Mouse (Mus musculus) left cerebral cortex, adult 8-10 months (tissue): ENCODE measurements around the gene Slco1b2. TPM values are rescaled to one million over a fixed set of nuclear protein-coding genes. Genes with fewer than 3 reads are reported as not detected.
"Not testable (repeated sequence)": the region's sequence is repeated elsewhere in the genome, so short reads cannot be mapped to it uniquely, and the experiment has no call there.

Source experiments
- DNase-seq, 2 experiments: peaks; one replicate each; pipeline ENCODE4 v3.0.0; 2022; ENCODE audit warnings: low spot score in 2 of 2
- total RNA-seq, 4 experiments: library from RNA; stranded (reverse); gene quantifications; 2 replicates each; pipeline ENCODE4 v1.2.4; 2022

Gene Slco1b2
- under 1 TPM; 0.21 to 0.38 (median 0.31) TPM for total RNA-seq

DNA sequence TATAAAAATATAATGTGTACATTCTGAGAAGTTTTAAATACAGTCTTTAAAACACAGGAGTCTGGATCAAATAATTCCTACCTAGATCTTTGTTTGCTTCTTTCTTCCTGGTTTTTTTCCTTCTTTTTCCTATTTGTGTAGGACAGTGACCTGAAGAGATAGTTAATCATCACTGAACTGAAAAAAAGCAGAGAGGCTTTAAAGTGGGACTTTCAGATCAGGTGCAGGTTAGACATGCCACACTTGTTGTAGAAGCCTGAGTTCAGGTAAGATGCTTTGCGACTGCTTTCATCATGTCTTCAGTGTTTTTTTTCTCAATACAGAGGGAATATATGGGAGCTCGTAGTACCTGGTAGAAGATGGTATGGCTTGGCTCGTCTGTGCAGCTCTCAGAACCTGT lies at the start of gene Slco1b2:
Gene Slco1b2 (plus strand): TSS at position 228 of the 400 bp plus-strand sequence.
- DNase-seq, result no peak

DNA sequence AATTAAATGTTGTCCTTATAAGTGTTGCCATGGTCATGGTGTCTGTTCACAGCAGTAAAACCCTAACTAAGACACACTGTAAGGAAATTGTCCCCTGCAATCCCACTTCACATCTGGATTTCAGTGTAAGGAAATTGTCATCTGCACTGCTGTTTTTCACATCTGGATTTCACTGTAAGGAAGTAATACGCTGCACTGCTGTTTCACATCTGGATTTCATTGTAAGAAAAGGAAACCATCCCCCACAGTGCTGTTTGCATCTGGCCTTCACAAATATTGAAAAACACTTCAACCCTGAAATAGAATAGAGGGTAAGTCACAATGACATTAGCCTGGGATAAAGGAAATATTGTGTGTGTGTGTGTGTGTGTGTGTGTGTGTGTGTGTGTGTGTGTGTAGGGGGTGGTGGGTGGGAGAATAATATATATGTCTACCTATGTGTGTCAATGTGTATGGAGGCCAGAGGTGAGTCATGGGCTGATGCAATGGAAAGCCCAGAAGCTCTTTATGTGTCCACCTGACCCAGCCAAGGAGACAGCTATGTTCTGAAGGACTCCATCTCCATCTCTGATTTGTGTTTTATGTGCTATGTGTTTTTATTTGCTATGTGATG lies 44.4 kb upstream of the Slco1b2 start:
- DNase-seq, result no peak

DNA sequence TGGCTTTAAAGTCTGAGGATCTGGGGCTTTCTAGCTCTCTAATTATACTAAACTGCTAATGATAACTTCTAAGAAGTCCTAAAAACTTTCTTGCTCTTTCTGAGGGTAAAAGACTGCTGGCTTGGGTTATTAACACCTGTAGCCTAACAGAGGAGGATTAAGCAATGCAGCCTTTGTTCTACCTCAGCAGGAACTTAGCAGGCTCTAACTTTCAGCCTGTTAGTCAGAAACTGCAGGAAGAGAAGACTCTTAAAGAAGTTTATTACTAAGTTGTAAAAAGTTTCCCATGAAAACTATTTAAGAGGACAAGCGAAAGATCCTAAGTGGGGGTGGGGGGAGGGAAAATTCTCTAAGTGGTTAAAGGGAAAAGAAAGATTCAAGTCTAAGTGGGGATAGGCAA lies 39.3 kb upstream of the Slco1b2 start:
- DNase-seq, result no peak

DNA sequence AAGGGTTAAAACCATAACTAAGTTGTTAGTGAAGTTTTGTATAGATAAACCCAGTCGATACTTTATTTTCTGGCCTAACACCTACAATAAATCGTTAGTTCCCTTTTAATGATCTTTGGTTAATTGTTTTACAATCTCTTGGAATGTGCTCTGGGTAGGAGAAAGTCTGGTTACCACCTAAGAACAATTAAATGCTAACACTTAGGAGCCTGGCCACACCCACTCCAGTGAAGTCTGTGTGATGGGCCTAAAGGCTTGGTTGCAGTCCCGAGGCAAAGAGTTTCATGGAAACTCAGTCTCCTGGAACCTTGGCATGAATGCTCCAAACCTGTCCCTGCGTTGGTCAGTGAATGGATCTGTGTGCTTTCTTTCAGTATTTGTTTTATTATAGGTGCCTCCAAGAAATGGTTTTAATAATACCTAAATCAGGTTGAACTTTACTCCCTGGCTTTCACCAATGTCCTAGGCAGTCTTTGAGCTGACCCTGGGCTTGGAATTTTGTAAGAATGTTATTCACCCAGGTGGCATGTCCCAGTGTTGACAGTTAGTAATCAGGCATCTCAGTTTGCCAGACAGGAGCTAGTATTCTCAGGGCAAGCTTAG lies 38.6 kb upstream of the Slco1b2 start:
- DNase-seq, result not testable (repeated sequence)

DNA sequence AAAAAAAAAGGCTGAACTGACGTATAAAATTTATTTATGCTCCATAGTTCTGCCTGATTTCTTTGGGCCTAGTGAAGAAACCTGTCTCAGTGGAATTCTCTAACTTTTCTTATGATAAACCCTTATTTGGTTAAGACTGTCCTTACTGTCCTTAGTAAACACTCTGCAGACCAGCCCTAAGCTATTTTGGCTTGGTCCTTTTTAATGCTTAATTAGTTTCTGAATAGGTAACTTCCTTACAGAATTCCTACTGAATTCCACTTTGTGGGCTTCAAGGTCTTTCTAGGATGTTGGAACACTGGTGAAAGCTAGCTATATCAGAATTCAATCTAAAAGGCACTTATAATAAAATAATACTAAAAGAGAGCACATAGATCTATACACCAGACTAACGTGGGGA lies 33.2 kb upstream of the Slco1b2 start:
- DNase-seq, result no peak

DNA sequence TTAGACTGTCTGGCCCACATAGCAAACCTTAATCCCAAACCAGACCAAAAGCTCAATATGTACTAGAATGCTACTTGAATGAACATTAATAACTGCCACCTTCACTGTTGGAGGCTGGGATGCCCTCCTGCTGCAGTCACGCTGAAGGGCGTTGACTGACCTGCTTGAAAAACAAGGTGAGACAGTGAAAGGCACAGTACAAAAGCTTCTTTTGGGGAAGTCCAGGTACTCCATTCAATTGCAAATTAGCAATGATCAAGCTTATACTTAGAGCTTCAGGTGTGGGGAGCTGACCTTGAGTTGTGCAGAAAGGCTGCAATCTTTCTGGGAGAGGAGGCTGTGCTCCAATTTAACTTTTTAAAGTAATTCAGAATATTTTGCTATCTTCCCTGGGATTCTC lies 32.3 kb upstream of the Slco1b2 start:
- no peak for DNase-seq

DNA sequence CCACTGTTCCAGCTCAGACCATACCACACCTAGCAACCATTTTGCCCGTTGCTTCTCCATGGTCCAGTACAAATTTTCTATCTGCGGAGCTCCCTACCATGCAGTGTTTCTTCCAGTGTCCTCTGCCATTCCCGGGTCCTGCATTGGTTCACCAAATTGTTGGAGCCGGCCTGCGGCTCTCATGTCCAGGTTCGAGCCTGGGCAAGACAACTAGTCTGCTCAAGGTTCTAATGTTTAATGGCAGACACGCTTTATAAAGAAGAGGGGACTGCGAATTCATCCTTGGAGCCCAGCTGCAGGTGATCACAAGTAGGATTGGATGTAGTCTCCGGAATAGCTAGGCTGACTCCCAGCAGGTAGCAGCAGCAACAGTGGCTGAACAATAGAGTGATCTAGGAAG lies 28.4 kb upstream of the Slco1b2 start:
- no peak for DNase-seq

DNA sequence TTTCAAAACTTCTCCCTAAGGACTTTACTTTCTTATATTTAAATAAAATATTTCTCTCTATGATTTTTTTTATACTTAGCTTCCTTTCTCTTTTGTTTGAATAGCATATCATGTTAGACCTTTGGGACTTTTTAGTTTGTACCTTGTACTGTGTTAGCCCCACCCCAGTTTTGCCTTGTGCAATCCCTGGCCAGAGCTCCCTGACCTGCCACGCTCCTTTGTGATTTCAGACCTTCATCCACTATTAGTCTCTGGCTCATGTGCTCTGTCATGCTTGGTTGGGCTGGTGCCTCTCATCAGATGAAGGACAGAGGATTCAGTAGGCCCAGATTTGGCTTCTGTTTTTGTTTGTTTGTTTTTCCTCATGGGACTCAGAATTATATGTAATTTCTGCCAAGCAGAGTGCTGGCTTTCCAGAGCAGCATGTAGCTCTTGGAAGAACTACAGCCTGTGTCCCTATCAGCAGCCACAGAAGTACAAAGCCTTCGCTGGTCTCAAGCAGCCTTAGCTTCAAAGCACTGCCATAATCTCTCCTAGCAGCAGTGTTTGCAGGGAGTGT lies 18.5 kb upstream of the Slco1b2 start:
- no peak for DNase-seq

DNA sequence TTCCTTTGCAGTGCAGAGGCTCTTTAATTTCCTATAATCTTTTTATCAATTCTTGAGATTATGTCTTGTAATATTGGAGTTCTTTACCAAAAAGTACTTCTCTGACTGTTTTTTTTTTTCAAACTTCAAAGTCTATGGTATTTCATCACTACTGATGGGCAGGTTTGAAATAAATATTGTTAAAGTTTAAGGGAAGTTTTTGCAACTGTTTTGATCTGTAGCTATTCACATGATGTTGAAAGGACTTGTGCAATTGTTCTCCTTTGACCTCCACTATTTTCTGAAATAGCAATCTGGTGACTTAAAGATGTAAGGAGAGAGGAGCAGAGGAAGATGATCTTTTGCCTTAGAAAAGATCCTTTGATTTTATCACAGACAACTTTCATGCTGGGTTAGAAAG lies 15.3 kb upstream of the Slco1b2 start:
- DNase-seq, result no peak

DNA sequence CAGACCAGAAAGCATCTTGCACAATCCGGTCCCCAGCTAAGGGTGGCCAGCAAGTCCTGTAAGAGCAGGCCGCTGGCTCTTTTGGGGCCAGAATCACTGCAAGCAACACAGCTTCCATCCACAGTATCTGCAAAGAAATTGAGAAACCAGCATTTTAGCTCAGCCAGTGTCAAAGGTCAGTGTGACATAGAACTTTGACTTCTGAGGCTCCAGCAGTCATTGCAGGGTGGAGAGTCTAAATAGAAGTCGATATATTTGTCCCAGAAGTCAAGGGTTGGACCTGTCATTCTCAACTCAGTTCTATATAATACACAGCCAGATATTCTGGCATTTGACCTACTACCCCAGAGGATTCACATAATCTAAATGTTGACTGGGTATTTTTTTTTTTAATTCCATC lies 14.0 kb upstream of the Slco1b2 start:
- no peak for DNase-seq

DNA sequence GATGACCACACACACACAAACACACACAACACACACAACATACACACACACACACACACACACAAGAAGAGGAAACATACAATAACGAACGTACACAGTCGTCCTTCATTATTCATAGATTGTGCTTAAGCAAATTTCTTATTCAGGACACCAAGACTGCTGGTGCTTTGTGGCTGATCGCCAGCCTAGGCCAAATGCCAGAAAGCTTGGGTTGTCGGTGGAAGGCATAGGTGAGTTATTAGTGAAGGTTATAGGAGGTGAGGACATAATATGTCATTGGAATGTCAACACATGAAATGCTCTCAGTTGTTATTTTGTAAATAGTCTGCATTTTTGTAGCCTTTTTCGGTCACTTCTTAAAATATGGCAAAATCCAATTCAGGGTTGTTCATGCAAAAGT lies 3.6 kb downstream of the Slco1b2 start:
- DNase-seq, result no peak

DNA sequence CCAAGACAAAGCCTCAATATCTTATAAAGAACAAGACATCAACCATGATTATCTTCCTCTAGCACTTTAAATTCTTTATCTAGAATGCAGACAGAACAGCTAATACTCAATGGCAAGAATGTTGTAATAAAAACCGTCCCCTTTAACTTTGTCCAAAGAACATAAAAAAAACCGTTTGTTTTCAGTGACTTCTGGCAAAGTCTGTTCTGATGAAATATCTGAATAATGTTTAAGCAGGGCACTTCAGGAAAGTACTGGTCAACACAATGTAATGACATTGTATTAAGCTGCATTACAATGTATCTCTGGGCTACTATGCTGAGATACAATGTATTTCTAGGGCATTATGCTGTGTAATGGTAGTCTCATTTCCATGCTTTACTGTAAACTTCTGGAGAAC lies 5.9 kb downstream of the Slco1b2 start:
- no peak for DNase-seq

DNA sequence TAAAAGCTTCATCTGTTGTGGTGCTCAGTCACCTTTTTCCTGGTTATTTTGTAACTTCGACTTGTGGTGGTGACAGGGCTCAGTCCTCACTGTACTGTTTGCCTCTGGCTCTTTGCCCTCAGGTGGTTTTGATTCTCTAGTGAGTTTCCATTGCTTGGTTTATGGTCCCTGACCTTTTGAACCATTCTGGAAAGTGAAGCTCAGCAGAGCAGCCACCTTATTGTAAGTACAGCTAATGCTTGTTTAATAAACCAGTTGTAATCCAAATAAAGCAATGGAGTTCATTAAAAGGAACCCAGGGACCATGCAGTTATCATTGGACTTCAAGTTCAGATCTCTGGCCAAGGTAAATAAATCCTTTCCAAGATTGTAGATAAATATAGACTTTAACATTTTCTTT lies 11.3 kb downstream of the Slco1b2 start:
- no peak for DNase-seq

DNA sequence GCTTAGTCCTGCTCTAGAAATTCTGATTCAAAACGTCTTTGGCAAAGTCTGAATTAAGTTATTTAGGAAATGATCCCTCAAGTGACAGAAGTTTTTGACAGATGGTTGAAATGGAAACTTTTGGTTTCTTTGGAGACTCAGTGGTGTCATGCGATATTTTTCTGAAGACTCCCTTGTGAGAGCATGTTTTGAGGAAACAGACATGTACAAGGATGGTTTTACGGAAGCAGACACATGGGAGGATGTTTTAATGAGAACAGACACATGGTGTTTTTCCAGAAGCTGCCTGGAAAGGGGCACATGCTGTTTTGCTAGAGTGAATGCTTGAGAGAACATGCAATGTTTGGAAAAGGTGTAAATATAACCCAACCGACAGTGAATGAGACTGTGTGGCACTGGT lies 57.7 kb downstream of the Slco1b2 start:
- no peak for DNase-seq

DNA sequence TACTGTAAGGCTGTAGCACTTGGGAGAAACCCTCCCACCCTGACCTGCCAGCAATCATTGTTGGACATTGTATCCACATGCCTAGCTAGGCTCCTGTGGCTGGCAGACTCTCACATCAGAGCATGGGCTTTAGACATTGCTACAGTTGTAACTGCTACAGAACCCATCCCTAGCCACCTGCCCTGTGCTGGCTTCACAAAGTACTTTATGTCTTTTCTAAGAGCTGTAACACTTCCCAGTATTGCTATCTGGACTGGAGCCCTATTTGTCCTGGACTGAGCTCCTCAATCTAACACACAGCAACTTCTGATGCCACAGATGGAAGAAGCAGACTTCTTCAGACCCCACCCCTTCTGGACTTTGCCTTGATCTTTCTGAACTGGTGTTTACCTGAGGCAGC lies 61.9 kb downstream of the Slco1b2 start:
- no peak for DNase-seq

Other genes starting within 250 kb of the Slco1b2 start
- 10 to 100 TPM; 34.5 to 52.4 (median 44.3) TPM for gene Slco1c1, start 105.2 kb upstream of the Slco1b2 start, total RNA-seq
- gene Gm5724, start 144.3 kb downstream of the Slco1b2 start, total RNA-seq, result not detected
- gene Slco1a4, start 226.7 kb downstream of the Slco1b2 start, total RNA-seq, result 10 to 100 TPM; 37.7 to 50.1 (median 49.1) TPM